Mouse (Mus musculus) G1E (cell line): ENCODE data around the gene Sgpp1.

Source experiments
- CTCF ChIP-seq: IDR thresholded peaks from 2 replicates; pipeline ENCODE4 v1.5.1; 2012; ENCODE audit warnings: low read depth, low read length, inconsistent platforms, mixed read lengths
- GATA1 ChIP-seq: IDR thresholded peaks from 2 replicates; pipeline ENCODE4 v1.6.1; 2012; ENCODE audit warnings: borderline replicate concordance, low read length, inconsistent platforms, mixed read lengths
- POLR2AphosphoS5 ChIP-seq: IDR thresholded peaks from 2 replicates; pipeline ENCODE4 v1.6.1; 2012; ENCODE audit warnings: low read depth, low read length, inconsistent platforms; ENCODE audit not compliant: insufficient replicate concordance
- TAL1 ChIP-seq: conservative IDR thresholded peaks from 2 replicates; pipeline ENCODE4 v1.6.1; 2012; ENCODE audit warnings: low read depth, low read length, inconsistent platforms, mixed read lengths

DNA sequence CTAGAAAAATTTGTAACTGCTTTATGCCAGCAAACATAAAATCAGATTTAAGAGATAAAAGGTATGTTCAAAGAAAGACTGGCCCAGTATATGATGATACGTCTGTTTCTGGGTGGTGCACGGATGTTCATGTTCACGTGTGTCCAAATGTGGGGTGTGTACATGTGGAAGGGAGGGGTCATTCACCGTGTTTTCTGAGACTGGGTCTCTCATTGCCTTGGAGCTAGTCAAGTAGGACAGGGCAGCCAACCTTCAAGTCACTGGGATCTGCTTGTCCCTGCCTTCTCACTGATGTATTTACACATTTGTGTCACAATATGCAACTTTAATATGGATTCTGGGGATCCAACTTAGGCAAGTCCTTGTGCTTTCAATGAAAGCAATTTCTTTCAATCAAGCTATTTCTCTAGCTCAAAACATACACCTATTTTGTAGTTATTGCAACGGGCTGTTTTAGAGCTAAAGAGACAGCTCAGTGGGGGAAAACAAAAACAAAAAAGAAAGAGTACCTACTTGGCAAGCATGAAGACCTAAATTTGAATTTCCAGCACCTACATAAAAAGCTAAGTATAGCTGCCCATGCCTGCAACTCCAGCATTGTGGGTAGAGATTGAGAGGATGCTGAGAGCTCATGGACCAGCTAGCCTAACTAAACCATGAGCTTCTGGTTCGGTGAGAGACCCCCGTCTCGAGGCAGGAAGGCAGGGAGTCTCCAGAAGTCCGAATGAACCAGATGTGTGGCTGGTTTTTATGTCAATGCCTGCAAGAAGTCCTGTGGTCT lies 24.7 kb downstream of the Sgpp1 start:
- TF ChIP-seq CTCF: no peak
- TF ChIP-seq GATA1: no peak
- TF ChIP-seq TAL1: no peak
- no peak for TF ChIP-seq POLR2AphosphoS5
